Mouse (Mus musculus): ENCODE results near the gene Alg13. TPM values are rescaled to one million over a fixed set of nuclear protein-coding genes. Genes with fewer than 3 reads are reported as not detected.

The Alg13 gene
- total RNA-seq (2017): 7.0 and 15.5 TPM in 2 replicates

GRCm38 (mm10) chrX:144317548-144318163, at the start of gene Alg13:
Alg13 (plus strand) TSS chrX:144317804.
- peak; percentile 86 for ATAC-seq (replicated peaks; ENCODE audit: low read depth, poor library complexity, severe bottlenecking)

- no peak for ATAC-seq (replicated peaks; ENCODE audit: low read depth, poor library complexity, severe bottlenecking)
Observed at GRCm38 (mm10) chrX:144268606-144269005, 49.0 kb upstream of the Alg13 start.

GRCm38 (mm10) chrX:144301476-144301875, 16.1 kb upstream of the Alg13 start:
- peak; percentile 52; the same call in 1 of the 2 replicates for ATAC-seq (replicated peaks; ENCODE audit: low read depth, poor library complexity, severe bottlenecking)

- no peak for ATAC-seq (replicated peaks; ENCODE audit: low read depth, poor library complexity, severe bottlenecking)
Observed at GRCm38 (mm10) chrX:144305659-144306058, 11.9 kb upstream of the Alg13 start.

- ATAC-seq (replicated peaks; ENCODE audit: low read depth, poor library complexity, severe bottlenecking): no peak
Observed at GRCm38 (mm10) chrX:144314041-144314440, 3.6 kb upstream of the Alg13 start.

GRCm38 (mm10) chrX:144315028-144315427, 2.6 kb upstream of the Alg13 start:
- ATAC-seq (replicated peaks; ENCODE audit: low read depth, poor library complexity, severe bottlenecking): no peak

GRCm38 (mm10) chrX:144316004-144316403, 1.6 kb upstream of the Alg13 start:
- ATAC-seq (replicated peaks; ENCODE audit: low read depth, poor library complexity, severe bottlenecking): no peak

- ATAC-seq (replicated peaks; ENCODE audit: low read depth, poor library complexity, severe bottlenecking): peak; percentile 82
Observed at GRCm38 (mm10) chrX:144318164-144318979, 768 bp downstream of the Alg13 start.

GRCm38 (mm10) chrX:144319366-144319765, 1.8 kb downstream of the Alg13 start:
- ATAC-seq (replicated peaks; ENCODE audit: low read depth, poor library complexity, severe bottlenecking): no peak

- no peak for ATAC-seq (replicated peaks; ENCODE audit: low read depth, poor library complexity, severe bottlenecking)
Observed at GRCm38 (mm10) chrX:144325375-144325774, 7.8 kb downstream of the Alg13 start.

GRCm38 (mm10) chrX:144335332-144336015, 17.9 kb downstream of the Alg13 start:
- ATAC-seq (replicated peaks; ENCODE audit: low read depth, poor library complexity, severe bottlenecking): no peak

GRCm38 (mm10) chrX:144337938-144338337, 20.3 kb downstream of the Alg13 start:
- no peak for ATAC-seq (replicated peaks; ENCODE audit: low read depth, poor library complexity, severe bottlenecking)

GRCm38 (mm10) chrX:144338355-144338754, 20.8 kb downstream of the Alg13 start:
- ATAC-seq (replicated peaks; ENCODE audit: low read depth, poor library complexity, severe bottlenecking): peak; percentile 73

- ATAC-seq (replicated peaks; ENCODE audit: low read depth, poor library complexity, severe bottlenecking): no peak
Observed at GRCm38 (mm10) chrX:144374196-144374595, 56.6 kb downstream of the Alg13 start.

GRCm38 (mm10) chrX:144403526-144403925, 85.9 kb downstream of the Alg13 start:
- ATAC-seq (replicated peaks; ENCODE audit: low read depth, poor library complexity, severe bottlenecking): peak; percentile 89

- ATAC-seq (replicated peaks; ENCODE audit: low read depth, poor library complexity, severe bottlenecking): no peak
Observed at GRCm38 (mm10) chrX:144408036-144408435, 90.4 kb downstream of the Alg13 start.

GRCm38 (mm10) chrX:144420259-144420658, 102.7 kb downstream of the Alg13 start:
- ATAC-seq (replicated peaks; ENCODE audit: low read depth, poor library complexity, severe bottlenecking): no peak

- ATAC-seq (replicated peaks; ENCODE audit: low read depth, poor library complexity, severe bottlenecking): no peak
Observed at GRCm38 (mm10) chrX:144421091-144421490, 103.5 kb downstream of the Alg13 start.

- no peak for ATAC-seq (replicated peaks; ENCODE audit: low read depth, poor library complexity, severe bottlenecking)
Observed at GRCm38 (mm10) chrX:144423848-144424247, 106.2 kb downstream of the Alg13 start.
